Mouse (Mus musculus) gastrocnemius, postnatal 4 days (tissue): ENCODE data around the gene Cdkn2d. TPM values are rescaled to one million over a fixed set of nuclear protein-coding genes. Genes with fewer than 3 reads are reported as not detected.

Experiments
- DNase-seq, 2 experiments: peaks; one replicate each; pipeline ENCODE4 v3.0.0; 2021 to 2022; ENCODE audit warnings: low spot score in 2 of 2, mixed read lengths in 2 of 2
- total RNA-seq, 2 experiments: library from RNA; stranded (reverse); gene quantifications; 2 replicates each; pipeline ENCODE4 v1.2.3; 2021

Gene Cdkn2d
- total RNA-seq, 2 experiments from 2014 or later: 20.5 to 24.0 TPM

- DNase-seq: no peak
Observed at GRCm38 (mm10) chr9:21248326-21248725, 42.9 kb downstream of the Cdkn2d start, which contains the start of gene S1pr5. Gene S1pr5 (minus strand): TSS chr9:21248443.

GRCm38 (mm10) chr9:21246342-21246741, 44.9 kb downstream of the Cdkn2d start:
- DNase-seq: no peak

GRCm38 (mm10) chr9:21245113-21245487, 46.1 kb downstream of the Cdkn2d start:
- no peak for DNase-seq

GRCm38 (mm10) chr9:21244428-21245112, 46.6 kb downstream of the Cdkn2d start:
- no peak for DNase-seq

GRCm38 (mm10) chr9:21243826-21244427, 47.3 kb downstream of the Cdkn2d start:
- no peak for DNase-seq

GRCm38 (mm10) chr9:21241343-21241742, 49.9 kb downstream of the Cdkn2d start:
- peak in 1 of 2 experiments; percentile 74 for DNase-seq

GRCm38 (mm10) chr9:21239465-21239848, 51.8 kb downstream of the Cdkn2d start:
- DNase-seq: no peak

GRCm38 (mm10) chr9:21238733-21239464, 52.3 kb downstream of the Cdkn2d start, which contains the start of gene Keap1:
Gene Keap1 (minus strand): TSS chr9:21239361.
- peak; percentile 76 to 82 for DNase-seq

Other genes with a start within 250 kb of the Cdkn2d start
- not detected for gene Zglp1, start 224.3 kb downstream of the Cdkn2d start, total RNA-seq
- under 1 TPM; 0.29 to 0.59 TPM for gene Gm49373, start 218.3 kb downstream of the Cdkn2d start, total RNA-seq
- gene Fdx1l, start 217.8 kb downstream of the Cdkn2d start, total RNA-seq: 10 to 100 TPM; 28.6 to 31.6 TPM
- gene Gm38431, start 199.4 kb downstream of the Cdkn2d start, total RNA-seq: 1 to 10 TPM; 1.3 to 1.7 TPM
- gene Raver1, start 199.4 kb downstream of the Cdkn2d start, total RNA-seq: 10 to 100 TPM; 33.0 to 37.3 TPM
- gene Tyk2, start 160.2 kb downstream of the Cdkn2d start, total RNA-seq: 1 to 10 TPM; 9.3 TPM
- 100 to 1,000 TPM; 160 to 163 TPM for gene Cdc37, start 141.4 kb downstream of the Cdkn2d start, total RNA-seq
- 10 to 100 TPM; 11.6 to 13.8 TPM for gene Pde4a, start 125.7 kb downstream of the Cdkn2d start, total RNA-seq
- gene Keap1, start 52.0 kb downstream of the Cdkn2d start, total RNA-seq: 10 to 100 TPM; 52.2 to 55.0 TPM
- gene S1pr5, start 43.0 kb downstream of the Cdkn2d start, total RNA-seq: under 1 TPM; 0.26 to 0.32 TPM
- 10 to 100 TPM; 28.0 to 30.0 TPM for gene Atg4d, start 26.1 kb downstream of the Cdkn2d start, total RNA-seq
- 10 to 100 TPM; 18.1 to 21.3 TPM for gene Kri1, start 3.4 kb downstream of the Cdkn2d start, total RNA-seq
- gene Ap1m2, start 20.9 kb upstream of the Cdkn2d start, total RNA-seq: not detected
- 100 to 1,000 TPM; 139 to 151 TPM for gene Slc44a2, start 29.3 kb upstream of the Cdkn2d start, total RNA-seq
- 10 to 100 TPM; 65.2 to 75.5 TPM for gene Ilf3, start 76.5 kb upstream of the Cdkn2d start, total RNA-seq
- gene Qtrt1, start 120.4 kb upstream of the Cdkn2d start, total RNA-seq: 10 to 100 TPM; 15.1 to 18.5 TPM
- 10 to 100 TPM; 75.0 to 86.0 TPM for gene Dnm2, start 133.5 kb upstream of the Cdkn2d start, total RNA-seq
- 10 to 100 TPM; 38.3 to 40.6 TPM for gene Tmed1, start 218.8 kb upstream of the Cdkn2d start, total RNA-seq
- 1 to 10 TPM; 1.9 to 2.0 TPM for gene AB124611, start 234.8 kb upstream of the Cdkn2d start, total RNA-seq